Mouse (Mus musculus) ES-E14 (cell line): Measurements from ENCODE around the gene Med1. TPM values are rescaled to one million over a fixed set of nuclear protein-coding genes. Genes with fewer than 3 reads are reported as not detected.

ENCODE experiments used
- DNase-seq: peaks from one replicate; pipeline ENCODE4 v3.0.0-alpha.2; 2013; ENCODE audit warnings: low read depth, low spot score
- H3K27ac ChIP-seq: 2 replicates; pipeline ENCODE4 v1.5.1; 2012; ENCODE audit warnings: low read depth, mild to moderate bottlenecking, low read length, moderate library complexity, mixed read lengths; ENCODE audit not compliant: poor library complexity, insufficient read depth, severe bottlenecking
- H3K36me3 ChIP-seq: 2 replicates; pipeline ENCODE4 v1.6.1; 2012; ENCODE audit warnings: mild to moderate bottlenecking, low read length, moderate library complexity, mixed read lengths; ENCODE audit not compliant: control insufficient read depth, poor library complexity, insufficient read depth, severe bottlenecking
- H3K4me1 ChIP-seq, 2 experiments: fragments of 150-350 bp in 1 of 2; sonication (generic) in 1 of 2; 2 replicates each; pipeline ENCODE4 v1.6.1; 2012; ENCODE audit warnings: low read length in 2 of 2, mild to moderate bottlenecking in 1 of 2, mixed read lengths in 1 of 2; ENCODE audit not compliant: control insufficient read depth in 2 of 2, insufficient read depth in 2 of 2, poor library complexity in 1 of 2
- H3K4me3 ChIP-seq, 2 experiments: fragments of 150-350 bp in 1 of 2; sonication (generic) in 1 of 2; 2 replicates each; pipeline ENCODE4 v1.5.1; 2012; ENCODE audit warnings: low read length in 2 of 2, low read depth in 1 of 2, mild to moderate bottlenecking in 1 of 2, mixed read lengths in 1 of 2; ENCODE audit not compliant: insufficient read depth in 1 of 2, poor library complexity in 1 of 2, severe bottlenecking in 1 of 2
- H3K9ac ChIP-seq: 2 replicates; pipeline ENCODE4 v1.6.1; 2012; ENCODE audit warnings: low read depth, mild to moderate bottlenecking, low read length, mixed read lengths; ENCODE audit not compliant: poor library complexity, insufficient read depth, severe bottlenecking
- H3K9me3 ChIP-seq: fragments of 150-350 bp; sonication (generic); 2 replicates; pipeline ENCODE4 v1.6.1; 2012; ENCODE audit warnings: low read depth, mild to moderate bottlenecking, low read length; ENCODE audit not compliant: control insufficient read depth, insufficient read depth
- CHD2 ChIP-seq: IDR thresholded peaks from 2 replicates; pipeline ENCODE4 v1.6.1; 2014; ENCODE audit warnings: mild to moderate bottlenecking, low read depth, low read length, inconsistent platforms
- HCFC1 ChIP-seq: IDR thresholded peaks from 2 replicates; pipeline ENCODE4 v1.6.1; 2012; ENCODE audit warnings: low read length, inconsistent platforms, borderline replicate concordance; ENCODE audit not compliant: insufficient read depth
- MAFK ChIP-seq: IDR thresholded peaks from 2 replicates; pipeline ENCODE4 v1.6.1; 2014; ENCODE audit warnings: mild to moderate bottlenecking, low read depth, low read length, inconsistent platforms; ENCODE audit not compliant: insufficient read depth
- ZC3H11A ChIP-seq: IDR thresholded peaks from 2 replicates; pipeline ENCODE4 v1.6.1; 2012; ENCODE audit warnings: low read depth, mild to moderate bottlenecking, inconsistent platforms, low read length, borderline replicate concordance
- ZNF384 ChIP-seq: IDR thresholded peaks from 2 replicates; pipeline ENCODE4 v1.6.1; 2012; ENCODE audit warnings: low read depth, low read length, inconsistent platforms
- in situ Hi-C, 2 experiments: fragments of 600-800 bp; cut with MboI; formaldehyde crosslinking; loops; one replicate each; pipeline ENCODE4 v1.15.1; 2025; ENCODE audit warnings: low sequenced_read_pairs in 2 of 2, inconsistent platforms in 1 of 2; ENCODE audit not compliant: unreplicated experiment in 2 of 2
- total RNA-seq: library from RNA; depleted of rRNA; stranded (reverse); fragments of 300-350 nt; gene quantifications from 2 replicates; pipeline ENCODE4 v1.2.3, GENCODE M21; 2012

Gene Med1
- total RNA-seq, 1 experiment: 27.9 TPM

GRCm38 (mm10) chr11:98205463-98205862, 12.4 kb upstream of the Med1 start:
- DNase-seq: no peak
- in situ Hi-C loops: no loop called here
- no peaks in the 10 kb centered on the region for H3K9me3 ChIP-seq
- peaks cover 14% of the 10 kb centered on the region for H3K36me3 ChIP-seq
- H3K4me1 ChIP-seq: peaks cover 0 to 6% of the 10 kb centered on the region in 2 experiments; a peak in 3 of 4 replicates
- TF ChIP-seq CHD2: no peak
- TF ChIP-seq MAFK: no peak
- no peak for TF ChIP-seq HCFC1
- no peak for TF ChIP-seq ZNF384
- TF ChIP-seq ZC3H11A: no peak
- peak overlapping the region in 1 of 2 experiments; percentile 47; a peak in 2 of 4 replicates for H3K4me3 ChIP-seq
- H3K27ac ChIP-seq: no peak overlapping the region
- H3K9ac ChIP-seq: no peak overlapping the region

- TF ChIP-seq CHD2 (no peak), MAFK (no peak), ZNF384 (no peak), ZC3H11A (no peak), HCFC1 (no peak)
- in situ Hi-C loops: no loop called here
- DNase-seq: no peak
- Histone ChIP-seq H3K36me3 (peaks cover 6% of the 10 kb centered on the region), H3K4me3 (peak overlapping the region; percentile 47 to 86), H3K9me3 (no peaks in the 10 kb centered on the region), H3K4me1 (peaks cover 0 to 11% of the 10 kb centered on the region in 2 experiments; a peak in 3 of 4 replicates), H3K9ac (peak overlapping the region; percentile 97), H3K27ac (no peak overlapping the region)
Measured at GRCm38 (mm10) chr11:98203931-98204421, 10.9 kb upstream of the Med1 start.

GRCm38 (mm10) chr11:98203351-98203911, 10.3 kb upstream of the Med1 start:
- Histone ChIP-seq H3K27ac (no peak overlapping the region), H3K9ac (peak overlapping the region; percentile 97), H3K4me1 (peaks cover 0 to 11% of the 10 kb centered on the region in 2 experiments; a peak in 3 of 4 replicates), H3K36me3 (peaks cover 4% of the 10 kb centered on the region; the same call in 1 of the 2 replicates), H3K4me3 (peak overlapping the region; percentile 47 to 86), H3K9me3 (no peaks in the 10 kb centered on the region)
- in situ Hi-C loops: no loop called here
- DNase-seq: no peak
- TF ChIP-seq ZC3H11A: no peak
- no peak for TF ChIP-seq ZNF384
- TF ChIP-seq MAFK: no peak
- no peak for TF ChIP-seq HCFC1
- no peak for TF ChIP-seq CHD2

GRCm38 (mm10) chr11:98202641-98203350, 9.7 kb upstream of the Med1 start, which contains the start of gene Cdk12:
Gene Cdk12 (plus strand): TSS chr11:98203059.
- H3K9ac ChIP-seq: peak within 1 kb of the TSS; percentile 97
- in situ Hi-C loops: no loop called here

More at GRCm38 (mm10) chr11:98202641-98203350, 9.7 kb upstream of the Med1 start, which contains the start of gene Cdk12:
- peak within 1 kb of the TSS; percentile 97 for H3K27ac ChIP-seq
- H3K4me1 ChIP-seq: peaks cover 0 to 11% of the 10 kb centered on the region in 2 experiments; a peak in 3 of 4 replicates
- H3K4me3 ChIP-seq: peak within 1 kb of the TSS; percentile 56 to 87
- no peak for TF ChIP-seq MAFK
- TF ChIP-seq HCFC1: no peak; the same call in 1 of the 2 replicates
- TF ChIP-seq ZNF384: no peak
- peak; percentile 100 for TF ChIP-seq CHD2
- TF ChIP-seq ZC3H11A: no peak
- H3K36me3 ChIP-seq: peaks cover 4% of the 10 kb centered on the region; the same call in 1 of the 2 replicates
- H3K9me3 ChIP-seq: no peaks in the 10 kb centered on the region
- peak; percentile 97 for DNase-seq
